Mouse (Mus musculus) spleen, postnatal 4 days (tissue): ENCODE results near the gene Tmem214.

Experiments used
- DNase-seq, 2 experiments: peaks; one replicate each; pipeline ENCODE4 v3.0.0; 2022; ENCODE audit warnings: low spot score in 2 of 2

Tmem214 gene

GRCm38 (mm10) chr5:30915456-30915855 lies 47.6 kb downstream of the Tmem214 start:
- peak in 1 of 2 experiments; percentile 74 for DNase-seq

- peak; percentile 66 to 74 for DNase-seq
Observed at GRCm38 (mm10) chr5:30915974-30916433, 48.2 kb downstream of the Tmem214 start.

GRCm38 (mm10) chr5:30916841-30917240 lies 49.0 kb downstream of the Tmem214 start:
- DNase-seq: no peak

- no peak for DNase-seq
Observed at GRCm38 (mm10) chr5:30917348-30917747, 49.5 kb downstream of the Tmem214 start.

GRCm38 (mm10) chr5:30917891-30918670 lies 50.3 kb downstream of the Tmem214 start:
- DNase-seq: no peak

- no peak for DNase-seq
Observed at GRCm38 (mm10) chr5:30918691-30919090, 50.9 kb downstream of the Tmem214 start.

GRCm38 (mm10) chr5:30919831-30920614 lies 52.2 kb downstream of the Tmem214 start:
- DNase-seq: no peak

- DNase-seq: no peak
Observed at GRCm38 (mm10) chr5:30920621-30921020, 52.8 kb downstream of the Tmem214 start.

GRCm38 (mm10) chr5:30921256-30922033 lies 53.6 kb downstream of the Tmem214 start, which contains the start of gene Khk:
Gene Khk, plus strand, starts transcription at chr5:30921431.
- peak; percentile 95 to 100 for DNase-seq

- no peak for DNase-seq
Observed at GRCm38 (mm10) chr5:30922581-30923041, 54.8 kb downstream of the Tmem214 start.

GRCm38 (mm10) chr5:30923119-30923518 lies 55.3 kb downstream of the Tmem214 start:
- DNase-seq: no peak

GRCm38 (mm10) chr5:30924614-30925013 lies 56.8 kb downstream of the Tmem214 start:
- DNase-seq: peak in 1 of 2 experiments; percentile 58

- peak in 1 of 2 experiments; percentile 51 for DNase-seq
Observed at GRCm38 (mm10) chr5:30925217-30925616, 57.4 kb downstream of the Tmem214 start.

- no peak for DNase-seq
Observed at GRCm38 (mm10) chr5:30926073-30926472, 58.3 kb downstream of the Tmem214 start.

- DNase-seq: no peak
Observed at GRCm38 (mm10) chr5:30927945-30928529, 60.2 kb downstream of the Tmem214 start.
